Mouse (Mus musculus) lung, postnatal 10 days (tissue): ENCODE measurements around the gene Spop.
"Not testable (repeated sequence)": the region's sequence is repeated elsewhere in the genome, so short reads cannot be mapped to it uniquely, and the experiment has no call there.

Experiments
- DNase-seq: peaks from one replicate; pipeline ENCODE4 v3.0.0; 2021

Spop gene

DNA sequence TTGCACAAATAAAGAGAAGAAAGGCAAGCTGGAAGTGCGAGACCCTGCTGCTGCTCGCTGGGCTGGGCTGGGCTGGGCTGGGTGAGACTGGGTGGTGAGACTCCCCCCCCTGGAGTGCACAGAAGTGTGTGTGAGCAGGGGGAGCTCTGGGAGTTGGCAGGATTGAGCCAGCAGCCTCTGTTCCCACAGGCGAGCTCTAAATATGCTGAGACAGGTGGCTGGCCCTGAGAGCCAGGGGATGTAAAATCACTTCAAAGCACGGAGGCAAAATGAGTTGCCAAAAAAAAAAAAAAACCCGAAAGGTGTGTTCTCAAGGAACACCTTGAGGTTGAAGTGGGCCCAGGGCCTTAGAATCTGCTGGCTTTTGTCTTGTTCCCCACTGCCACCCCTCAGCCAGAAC is 22.1 kb upstream of the Spop start:
- no peak for DNase-seq

DNA sequence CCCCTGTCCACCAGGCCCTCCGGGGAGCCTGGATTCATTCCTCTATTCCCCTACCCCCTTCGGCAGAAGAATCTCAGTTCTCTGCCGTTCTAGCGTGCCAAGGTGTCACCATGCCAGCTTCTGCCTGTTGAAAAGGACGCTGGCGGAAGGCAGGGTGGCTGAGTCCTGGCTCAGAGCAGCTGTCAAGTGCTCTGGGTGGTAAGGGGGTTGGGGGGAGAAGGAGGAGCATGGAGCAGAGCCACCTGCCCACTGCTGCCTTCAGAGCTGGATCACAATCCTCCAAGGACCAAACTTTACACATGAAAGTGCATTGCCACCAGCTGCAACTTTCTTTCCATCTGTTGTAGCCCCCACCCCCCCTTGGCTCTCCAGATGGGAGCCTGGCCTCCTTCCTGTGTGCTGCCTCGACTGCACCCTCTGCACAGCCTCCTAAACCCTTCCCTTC is 21.6 kb upstream of the Spop start:
- DNase-seq: no peak

DNA sequence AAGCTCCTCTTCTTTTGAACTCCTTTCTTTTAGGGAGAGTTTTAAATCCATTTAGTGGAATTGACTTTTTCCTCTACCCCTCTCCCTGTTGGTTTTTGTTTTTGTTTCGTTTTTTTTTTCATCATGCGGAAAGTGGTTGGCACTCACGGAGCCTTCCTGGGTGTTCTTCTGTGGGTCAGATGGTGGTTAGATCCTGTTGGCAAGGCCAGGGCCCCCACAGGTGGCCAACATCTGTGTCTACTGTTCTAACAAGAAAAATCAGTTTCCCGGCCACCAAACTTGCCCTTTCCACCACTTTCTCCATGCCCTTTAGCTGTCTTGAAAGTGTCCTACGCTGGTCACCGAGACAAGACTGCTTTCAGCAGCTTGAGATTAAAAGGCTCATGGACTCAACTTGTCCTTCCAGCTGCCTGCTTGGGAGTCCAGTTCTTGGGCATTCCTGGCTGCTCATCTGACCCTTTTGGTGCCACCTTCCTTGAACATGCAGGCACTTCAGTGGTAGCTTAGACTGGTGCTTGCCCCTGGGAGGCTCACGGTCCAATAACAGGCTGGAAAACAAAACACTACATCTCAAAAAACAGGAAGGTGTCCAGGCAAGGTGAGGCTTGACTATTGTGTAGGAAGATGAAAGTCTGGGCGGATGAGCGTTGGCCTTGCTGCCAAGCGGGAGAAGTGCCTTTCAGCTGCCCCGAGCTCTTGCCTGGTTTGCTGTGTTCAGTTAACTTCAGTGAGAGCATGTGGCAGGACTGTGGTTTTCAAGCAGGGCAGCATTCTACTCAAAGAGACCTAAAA is 21.0 kb upstream of the Spop start:
- DNase-seq: no peak

DNA sequence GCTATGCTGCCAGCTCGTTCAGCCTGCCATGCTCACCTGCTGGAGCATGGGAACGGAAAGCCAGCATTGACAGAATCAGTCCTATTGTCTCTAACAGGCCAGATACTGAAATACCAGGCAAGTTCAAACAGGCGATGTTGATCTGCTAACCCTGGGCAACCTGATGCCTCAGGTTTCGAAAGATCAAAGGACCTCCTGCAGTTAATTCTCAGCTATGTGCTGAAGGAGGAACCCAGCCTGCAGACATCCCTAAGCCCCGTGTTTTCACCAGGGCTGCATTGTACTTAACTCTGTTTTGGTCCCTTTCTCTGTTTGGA is 20.4 kb upstream of the Spop start:
- no peak for DNase-seq

DNA sequence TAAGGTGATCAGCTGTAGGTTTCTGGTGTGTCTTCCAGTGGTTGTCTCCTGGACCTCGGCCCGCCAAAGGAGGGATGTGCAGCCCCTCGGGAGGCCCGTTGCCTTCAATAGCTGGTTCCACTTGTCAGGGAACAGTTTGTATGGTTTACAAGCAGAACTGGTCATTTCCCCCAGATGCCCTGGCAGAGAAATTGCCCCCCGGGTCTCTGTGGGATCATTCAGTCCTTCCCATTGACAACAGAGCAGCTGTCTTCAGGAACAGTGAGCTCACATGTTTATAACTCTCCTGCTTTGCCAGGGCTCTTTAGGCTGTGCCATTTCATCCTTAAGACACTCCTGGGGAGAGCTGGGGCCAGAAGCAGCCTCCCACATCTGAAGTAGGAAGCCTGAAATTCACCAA is 19.8 kb upstream of the Spop start:
- no peak for DNase-seq

DNA sequence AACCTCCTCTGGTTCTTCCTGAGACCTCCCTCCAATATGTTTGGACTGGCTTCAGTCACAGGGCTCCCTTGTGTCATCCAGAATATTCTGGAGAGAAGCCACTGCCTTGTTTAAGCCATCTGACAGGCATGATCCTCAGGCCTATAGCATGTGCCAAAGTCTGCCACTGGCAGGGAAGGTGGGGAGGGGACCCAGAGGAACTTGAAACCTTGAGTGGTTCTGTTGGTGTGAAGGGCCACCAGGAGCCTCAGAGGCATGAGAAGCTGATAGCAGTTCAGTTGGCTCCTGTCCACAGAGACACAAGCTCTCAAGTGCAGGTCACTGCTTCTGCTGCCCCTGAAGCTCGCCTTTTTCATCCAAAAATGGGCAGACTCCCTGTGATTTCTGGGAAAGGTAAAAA is 17.3 kb upstream of the Spop start:
- no peak for DNase-seq

DNA sequence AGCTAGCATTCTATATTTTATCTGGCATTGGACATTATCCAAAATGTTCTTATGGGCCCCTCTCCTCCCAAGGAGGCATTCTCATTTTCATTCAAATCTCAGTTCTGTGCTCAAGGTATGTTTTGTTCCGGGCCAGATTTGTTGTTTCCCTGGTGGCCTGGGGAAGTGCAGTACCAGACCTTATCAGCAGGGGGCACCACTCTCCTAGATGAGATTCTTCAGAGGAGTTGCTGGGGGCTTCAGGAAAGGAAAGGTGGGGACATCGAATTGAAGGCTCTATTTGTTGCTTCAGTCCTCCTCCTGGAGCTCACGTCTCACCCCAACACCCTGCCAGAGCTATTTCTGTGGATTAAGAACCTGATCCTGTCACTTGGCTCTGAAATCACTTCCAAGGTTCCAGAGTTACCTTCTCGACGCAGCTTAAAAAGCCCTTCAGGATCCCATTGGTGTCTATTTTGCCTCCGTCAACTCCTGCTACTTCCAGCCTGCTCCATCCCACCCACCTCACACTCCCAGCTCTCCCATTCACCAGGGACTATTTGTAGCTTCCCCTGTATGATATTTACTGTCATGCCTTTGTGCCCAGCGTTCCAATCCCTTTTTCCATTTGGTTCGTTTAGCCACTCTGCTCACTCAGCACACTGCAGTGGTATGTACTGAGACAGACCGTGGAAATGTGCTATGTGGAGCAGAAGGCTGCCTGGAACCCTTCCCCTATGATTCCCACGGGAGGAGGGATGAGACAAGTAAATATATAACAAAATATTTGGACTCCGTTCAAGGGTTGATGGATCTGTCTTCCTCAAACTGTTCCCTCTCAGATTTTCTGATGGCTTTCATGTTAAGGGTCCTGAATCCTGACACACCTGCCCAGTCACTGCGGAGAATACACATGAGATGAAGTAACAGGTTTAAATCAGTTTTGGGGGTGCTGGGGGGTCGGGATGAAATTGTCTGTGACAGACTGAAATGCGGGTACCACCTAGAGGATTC is 15.7 kb upstream of the Spop start:
- peak; percentile 78 for DNase-seq

DNA sequence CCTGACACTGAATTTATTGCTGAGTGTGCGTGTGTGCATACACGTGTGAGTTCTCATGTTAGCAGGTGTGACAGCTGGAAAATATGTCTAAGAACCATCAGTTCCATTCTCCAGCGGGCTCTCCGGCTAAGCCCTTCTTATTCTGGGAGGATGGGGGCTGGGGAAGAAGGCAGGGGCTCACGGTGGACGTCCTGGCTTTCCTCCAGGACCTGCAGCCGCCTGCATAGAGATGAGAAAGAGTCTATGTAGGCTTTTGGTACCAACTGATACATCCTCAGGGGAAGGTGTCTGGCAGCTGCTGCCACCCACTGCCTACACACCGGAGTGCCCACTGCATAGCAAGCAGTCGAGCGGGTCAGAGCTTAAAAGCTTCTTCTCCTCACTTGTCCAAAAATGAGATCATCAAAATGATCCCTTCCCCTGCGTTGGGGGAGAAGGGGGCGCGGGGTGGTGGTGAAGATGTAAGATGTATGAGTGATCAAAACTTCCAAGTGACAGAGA is 14.3 kb upstream of the Spop start:
- DNase-seq: no peak

DNA sequence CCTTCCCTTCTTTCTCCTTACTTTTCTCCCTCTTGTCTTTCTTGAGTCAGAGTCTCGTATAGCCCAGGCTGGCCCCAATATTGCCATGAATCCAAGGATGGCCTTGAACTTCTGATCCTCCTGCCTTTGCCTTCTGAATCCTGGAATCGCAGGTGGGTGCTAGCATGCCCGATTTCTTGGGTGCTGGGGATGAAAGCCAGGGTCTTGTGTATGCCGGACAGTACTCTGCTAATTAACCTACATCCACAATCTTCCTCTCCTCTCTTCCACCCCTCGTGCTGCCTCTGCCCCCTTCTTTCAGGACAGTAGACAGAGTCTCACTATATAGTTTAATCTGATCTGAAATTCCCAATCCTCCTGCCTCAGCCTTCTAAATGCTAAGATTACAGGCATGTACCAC is 12.3 kb upstream of the Spop start:
- DNase-seq: no peak

DNA sequence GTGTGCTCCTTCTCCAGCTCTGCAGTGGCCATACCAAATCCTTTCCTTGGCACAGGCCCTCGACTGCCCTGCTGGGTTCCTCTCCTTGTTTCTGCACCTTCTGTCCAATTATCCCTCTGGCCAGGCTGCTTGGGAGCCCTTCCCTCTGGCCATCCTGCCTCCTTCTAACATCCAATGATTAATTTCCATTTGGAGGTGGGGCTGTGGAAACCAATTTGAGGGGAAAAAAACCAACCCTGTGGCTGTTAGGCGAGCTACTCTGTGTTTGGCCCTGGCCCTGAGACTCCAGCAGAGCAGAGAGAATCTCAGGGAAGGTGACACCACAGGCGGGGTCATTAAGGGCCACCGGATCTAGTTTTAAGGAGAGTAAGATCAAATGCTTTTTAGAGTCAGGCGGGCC is 11.7 kb upstream of the Spop start:
- no peak for DNase-seq

DNA sequence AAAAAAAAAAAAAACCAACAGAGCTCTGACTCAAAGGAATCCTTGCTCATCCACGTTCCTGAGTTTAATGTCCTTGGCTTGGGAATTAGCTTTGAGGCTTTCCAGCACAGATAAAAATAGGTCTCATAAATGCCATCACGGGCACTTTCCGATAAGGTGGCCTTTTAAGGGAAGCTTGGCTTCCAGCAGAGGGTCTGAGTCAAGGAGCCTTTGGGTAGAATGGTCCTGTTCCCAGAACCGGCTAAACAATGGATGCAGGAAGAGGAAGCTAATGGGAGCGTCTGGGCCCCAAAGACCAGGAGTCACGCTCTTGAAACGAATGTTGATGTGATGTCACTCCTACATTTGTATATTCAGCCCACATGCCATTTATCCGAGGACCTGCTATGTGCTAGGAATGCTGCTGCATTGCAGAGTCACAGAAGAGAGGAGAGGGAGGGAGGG is 11.2 kb upstream of the Spop start:
- DNase-seq: no peak

DNA sequence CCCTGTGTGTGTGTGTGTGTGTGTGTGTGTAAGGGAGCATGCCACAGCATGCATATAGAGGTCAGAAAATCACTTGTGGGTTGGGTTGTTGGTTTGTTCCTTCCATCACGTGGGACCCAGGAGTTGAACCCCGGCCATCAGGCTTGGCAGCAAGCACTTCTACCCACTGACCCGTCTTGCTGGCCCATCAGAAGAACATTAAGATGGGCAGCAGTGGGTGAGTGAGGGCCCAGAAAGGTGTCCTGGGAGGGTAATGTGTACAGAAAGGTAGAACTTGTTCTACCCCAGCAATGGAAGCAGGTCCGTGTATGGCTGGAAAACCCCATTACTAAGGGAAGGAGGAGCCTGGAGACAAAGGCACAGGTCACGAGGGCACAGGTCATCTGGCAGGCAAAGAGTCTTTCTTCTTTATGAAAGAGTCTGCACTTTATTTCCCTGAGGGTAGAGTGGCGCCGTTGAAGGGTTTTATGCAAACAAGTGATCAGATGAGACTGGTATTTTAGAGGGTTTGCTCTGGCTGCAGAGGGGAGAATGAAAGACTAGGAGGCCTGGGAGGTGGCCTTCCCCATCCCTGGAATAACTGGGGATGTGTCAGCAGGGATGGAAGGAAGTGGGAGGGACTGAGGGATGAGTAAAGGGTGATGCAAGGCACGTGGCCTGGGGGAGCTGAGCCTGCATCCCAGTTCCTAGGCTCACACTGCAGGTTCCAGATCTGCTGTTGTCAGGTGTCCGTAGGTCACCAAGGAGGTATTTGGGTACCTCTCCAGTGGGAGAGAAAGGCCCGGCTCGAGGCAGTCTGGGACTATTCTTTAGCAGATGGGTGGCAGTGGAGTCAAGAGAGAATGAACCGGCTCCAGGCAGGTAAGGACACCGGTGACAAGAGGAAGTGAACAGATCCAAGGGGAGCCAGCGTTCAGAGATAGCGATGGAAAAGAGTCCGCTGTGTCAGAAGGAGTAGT is 10.2 kb upstream of the Spop start:
- no peak for DNase-seq

DNA sequence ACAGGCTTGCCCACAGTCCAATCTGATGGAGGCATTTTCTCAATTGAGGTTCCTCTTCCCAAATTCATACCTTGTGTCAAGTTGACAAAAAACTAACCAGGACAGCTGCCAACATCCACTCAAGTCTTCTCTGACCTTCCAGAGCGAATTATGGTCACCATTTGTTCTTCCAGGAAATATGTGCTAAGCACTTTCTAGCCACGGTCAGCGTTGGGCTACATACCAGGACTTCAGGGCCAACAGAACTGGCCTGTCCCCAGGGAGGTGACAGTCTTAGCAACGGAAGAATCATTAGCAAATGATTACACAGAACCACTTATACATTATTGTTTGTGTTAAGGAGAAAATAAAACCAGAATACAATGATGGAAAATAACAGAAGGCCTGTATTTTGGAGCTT is 8.1 kb upstream of the Spop start:
- no peak for DNase-seq

DNA sequence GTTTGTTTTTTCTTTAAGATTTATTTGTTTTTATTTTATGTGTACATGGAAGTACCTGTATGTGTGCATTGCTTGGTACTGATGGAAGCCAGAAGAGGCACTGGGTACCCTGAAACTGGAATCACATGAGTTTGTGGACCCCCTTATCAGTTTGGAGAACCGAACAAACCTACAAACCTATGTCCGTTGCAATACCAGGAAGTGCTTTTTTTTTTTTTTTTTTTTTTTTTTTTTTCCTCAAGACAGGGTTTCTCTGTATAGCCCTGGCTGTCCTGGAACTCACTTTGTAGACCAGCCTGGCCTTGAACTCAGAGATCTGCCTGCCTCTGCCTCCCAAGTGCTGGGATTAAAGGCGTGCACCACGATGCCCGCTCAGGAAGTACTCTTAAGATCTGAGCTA is 7.5 kb upstream of the Spop start:
- DNase-seq: not testable (repeated sequence)

DNA sequence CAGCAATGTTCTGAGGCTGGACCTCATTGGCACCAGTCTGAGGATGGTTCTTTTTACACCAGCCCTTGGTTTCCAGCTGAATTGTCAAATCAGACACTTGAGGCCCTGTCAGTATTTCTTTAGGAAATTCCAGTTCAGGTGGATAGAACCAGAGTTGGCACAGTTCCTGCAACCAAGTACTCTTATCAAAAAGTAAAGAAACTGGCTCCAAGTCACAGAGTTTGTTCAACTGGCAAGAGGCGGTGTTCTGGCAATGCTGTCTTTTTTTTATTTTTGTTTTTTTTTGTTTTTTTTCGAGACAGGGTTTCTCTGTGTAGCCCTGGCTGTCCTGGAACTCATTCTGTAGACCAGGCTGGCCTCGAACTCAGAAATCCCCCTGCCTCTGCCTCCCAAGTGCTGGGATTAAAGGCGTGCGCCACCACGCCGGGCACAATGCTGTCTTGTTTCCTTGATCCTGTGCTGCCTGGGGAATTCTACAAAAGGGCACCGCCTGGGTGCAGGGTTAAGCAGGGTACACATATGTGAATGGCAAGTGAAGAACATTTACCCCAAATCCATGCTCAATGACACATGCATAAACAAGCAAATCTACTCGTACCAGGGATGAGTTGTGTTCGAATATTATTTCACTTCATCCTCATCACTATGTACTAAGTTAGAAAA is 4.3 kb upstream of the Spop start:
- DNase-seq: peak; percentile 73

DNA sequence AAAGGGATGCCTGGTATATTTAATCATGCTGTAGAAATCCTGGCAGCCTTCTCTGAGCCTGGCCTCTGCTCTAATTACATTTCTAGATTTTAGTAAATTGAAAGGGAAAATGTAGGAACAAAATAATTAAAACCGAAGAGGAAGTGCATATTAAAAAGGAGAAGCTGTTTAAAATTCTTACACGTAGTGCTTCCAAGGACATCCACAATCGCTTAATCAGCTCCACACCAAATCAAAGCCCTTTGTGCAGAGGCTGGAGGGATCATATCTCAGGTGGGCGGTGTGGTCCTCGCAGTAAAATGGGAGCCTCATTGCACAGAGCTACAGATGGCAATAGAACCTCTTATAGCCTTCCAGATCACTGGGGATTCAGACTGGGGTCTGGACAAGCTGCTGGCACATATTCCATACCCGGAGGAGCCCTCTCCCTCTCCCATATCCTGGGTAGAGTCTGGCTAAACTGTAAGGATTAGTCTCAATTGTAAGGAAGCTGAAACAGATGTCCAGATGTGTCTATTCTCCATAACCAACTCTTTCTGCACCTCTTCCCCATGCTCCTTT is 2.3 kb upstream of the Spop start:
- DNase-seq: no peak

DNA sequence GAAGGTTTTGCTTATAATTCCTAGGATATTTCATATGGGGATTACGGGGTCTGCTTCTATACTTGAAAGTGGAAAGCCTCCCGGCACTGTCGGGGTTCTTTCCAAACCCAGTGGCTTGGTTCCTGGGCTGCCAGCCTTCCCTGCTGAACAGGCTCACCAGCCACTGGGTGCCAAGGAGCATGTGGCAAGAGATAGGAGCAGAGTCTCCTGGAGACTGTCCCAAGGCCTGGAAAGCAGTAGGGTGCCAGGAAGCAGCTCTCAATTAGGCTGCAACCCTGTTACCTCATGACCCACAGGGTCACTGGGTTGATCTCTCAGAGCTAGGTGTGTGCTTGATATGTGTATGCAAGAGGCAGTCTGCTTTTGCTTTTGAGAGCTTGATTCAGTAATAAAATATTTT is 1.3 kb upstream of the Spop start:
- DNase-seq: no peak

DNA sequence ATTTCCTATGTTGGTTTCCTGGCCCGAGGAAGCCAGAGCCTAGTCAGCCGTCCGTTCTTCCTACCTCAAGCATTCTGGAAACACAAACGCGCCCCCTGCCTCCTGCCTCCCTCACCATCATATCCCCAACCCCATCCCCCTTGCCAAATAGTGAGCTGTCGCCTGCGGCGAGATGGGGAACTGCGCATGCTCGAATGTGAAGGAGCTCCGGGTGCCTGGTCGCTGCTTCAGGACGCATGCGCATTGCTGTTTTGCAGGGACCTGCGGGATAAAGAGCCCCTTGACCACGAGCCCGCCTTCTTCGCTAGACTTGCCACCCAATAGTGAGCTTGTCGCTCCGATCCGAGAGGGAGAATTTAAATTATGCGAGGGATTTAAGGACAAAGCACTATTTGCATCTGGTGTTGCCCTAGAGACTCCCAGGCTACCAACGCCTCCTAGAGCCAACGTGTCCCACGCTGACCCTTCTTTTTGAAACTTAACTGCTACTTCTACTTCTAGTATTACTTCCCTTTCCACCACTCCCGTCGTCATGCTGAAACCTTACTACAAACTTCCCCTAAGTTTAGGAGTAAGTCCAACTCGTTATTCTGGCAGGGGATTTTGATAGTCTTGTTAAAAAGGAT is 769 bp downstream of the Spop start:
- peak; percentile 98 for DNase-seq

DNA sequence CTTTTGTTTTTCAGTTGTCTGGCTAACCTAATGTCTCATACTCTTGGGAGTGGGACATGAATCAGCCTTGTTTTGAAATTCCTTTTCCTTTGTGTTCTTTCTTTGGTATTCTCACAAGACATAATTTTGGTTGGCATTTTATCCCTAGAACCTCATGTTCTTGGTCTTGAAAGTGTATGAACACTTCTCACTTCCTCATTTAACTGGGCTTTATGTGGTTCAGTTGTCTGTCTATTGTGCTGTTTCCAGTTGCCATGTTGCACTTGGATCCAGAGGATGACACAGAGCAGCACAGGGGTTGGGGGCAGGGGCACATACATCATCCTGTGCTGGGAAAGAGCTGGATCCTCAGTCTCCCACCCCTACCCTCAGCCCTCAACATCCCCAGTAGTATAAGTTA is 2.1 kb downstream of the Spop start:
- DNase-seq: no peak

DNA sequence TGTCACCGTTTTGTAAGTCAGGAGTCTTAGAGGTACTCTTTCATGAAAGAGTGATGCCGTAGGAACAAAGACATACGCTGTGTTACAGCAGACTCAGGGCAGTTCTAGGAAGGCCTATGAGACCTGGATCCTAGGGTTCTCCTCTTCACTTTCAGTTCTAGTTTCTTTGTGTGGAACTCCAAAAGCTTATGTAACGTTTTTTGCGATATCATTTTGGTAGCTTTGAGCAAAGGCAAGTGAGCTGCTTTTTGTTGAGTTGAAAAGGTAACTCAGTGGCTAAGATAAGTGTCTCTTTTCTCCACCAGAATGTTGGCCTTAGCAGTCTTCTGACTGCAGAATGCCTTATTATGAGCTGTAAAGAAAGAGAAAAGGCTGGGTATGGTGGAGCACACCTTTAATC is 3.5 kb downstream of the Spop start:
- DNase-seq: no peak

DNA sequence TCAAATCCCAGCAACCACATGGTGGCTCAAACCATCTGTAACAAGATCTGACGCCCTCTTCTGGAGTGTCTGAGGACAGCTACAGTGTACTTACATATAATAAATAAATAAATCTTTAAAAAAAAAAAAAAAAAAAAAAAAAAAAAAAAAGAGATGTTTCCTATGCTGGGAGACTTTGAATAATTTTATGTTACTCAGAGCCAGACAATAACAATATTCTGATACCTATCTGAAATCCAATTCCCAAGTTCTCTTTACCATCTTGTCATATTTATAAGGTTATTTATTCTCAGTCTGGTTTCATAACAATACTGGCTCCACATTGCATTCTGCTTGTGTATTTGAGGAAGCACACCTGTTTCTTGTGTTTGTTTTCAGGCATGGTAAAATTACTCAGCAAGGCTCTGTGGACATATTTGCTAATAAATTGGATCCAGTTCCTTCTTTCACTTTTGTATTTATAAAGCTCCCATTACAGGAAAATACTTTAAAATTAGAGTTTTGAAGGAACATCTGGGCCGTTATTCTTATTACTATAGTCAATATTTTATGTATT is 7.1 kb downstream of the Spop start:
- no peak for DNase-seq
